Mouse (Mus musculus): Measurements from ENCODE around the gene Cuedc2.
A peak's percentile ranks its signal among the peaks of the same experiment; 100 is the strongest.

Gene Cuedc2

GRCm38 (mm10) chr19:46338331-46338936 lies at the start of gene Cuedc2:
Cuedc2 (minus strand) TSS chr19:46338702.
- DNase-seq: peak; percentile 97

- DNase-seq: no peak
Measured at GRCm38 (mm10) chr19:46382275-46382674, 43.8 kb upstream of the Cuedc2 start.

- no peak for DNase-seq
Measured at GRCm38 (mm10) chr19:46375891-46376290, 37.4 kb upstream of the Cuedc2 start.

GRCm38 (mm10) chr19:46375489-46375888 lies 37.0 kb upstream of the Cuedc2 start:
- peak; percentile 44 to 55 for DNase-seq

GRCm38 (mm10) chr19:46374477-46375088 lies 36.1 kb upstream of the Cuedc2 start:
- peak in 1 of 2 experiments; percentile 23 for DNase-seq

- peak; percentile 74 to 81 for DNase-seq
Measured at GRCm38 (mm10) chr19:46369204-46369603, 30.7 kb upstream of the Cuedc2 start.

GRCm38 (mm10) chr19:46367798-46368590 lies 29.5 kb upstream of the Cuedc2 start:
- DNase-seq: no peak

- DNase-seq: no peak
Measured at GRCm38 (mm10) chr19:46363294-46364009, 24.9 kb upstream of the Cuedc2 start.

GRCm38 (mm10) chr19:46362104-46362503 lies 23.6 kb upstream of the Cuedc2 start:
- no peak for DNase-seq

- peak; percentile 25 to 41 for DNase-seq
Measured at GRCm38 (mm10) chr19:46358381-46358780, 19.9 kb upstream of the Cuedc2 start.

GRCm38 (mm10) chr19:46357344-46358280 lies 19.1 kb upstream of the Cuedc2 start:
- peak; percentile 61 for DNase-seq

- peak; percentile 93 to 95 for DNase-seq
Measured at GRCm38 (mm10) chr19:46356701-46357138, 18.2 kb upstream of the Cuedc2 start.

GRCm38 (mm10) chr19:46350168-46350932 lies 11.8 kb upstream of the Cuedc2 start, which contains the start of gene 2310034G01Rik:
2310034G01Rik (minus strand) TSS chr19:46350302.
- peak; percentile 57 to 78 for DNase-seq

GRCm38 (mm10) chr19:46349550-46349949 lies 11.0 kb upstream of the Cuedc2 start:
- DNase-seq: peak in 1 of 2 experiments; percentile 37

GRCm38 (mm10) chr19:46348761-46349458 lies 10.4 kb upstream of the Cuedc2 start:
- peak; percentile 66 to 74 for DNase-seq

GRCm38 (mm10) chr19:46347936-46348668 lies 9.6 kb upstream of the Cuedc2 start:
- no peak for DNase-seq

- no peak for DNase-seq
Measured at GRCm38 (mm10) chr19:46347146-46347545, 8.6 kb upstream of the Cuedc2 start.

- no peak for DNase-seq
Measured at GRCm38 (mm10) chr19:46344710-46345419, 6.4 kb upstream of the Cuedc2 start.
